Mouse (Mus musculus): ENCODE measurements around the gene Macrod2. TPM values are rescaled to one million over a fixed set of nuclear protein-coding genes. Genes with fewer than 3 reads are reported as not detected.
A peak's percentile ranks its signal among the peaks of the same experiment; 100 is the strongest.

The Macrod2 gene
- total and polyA plus RNA-seq, 2 experiments from 2014 or later = 49.7 to 80.7 TPM

DNA sequence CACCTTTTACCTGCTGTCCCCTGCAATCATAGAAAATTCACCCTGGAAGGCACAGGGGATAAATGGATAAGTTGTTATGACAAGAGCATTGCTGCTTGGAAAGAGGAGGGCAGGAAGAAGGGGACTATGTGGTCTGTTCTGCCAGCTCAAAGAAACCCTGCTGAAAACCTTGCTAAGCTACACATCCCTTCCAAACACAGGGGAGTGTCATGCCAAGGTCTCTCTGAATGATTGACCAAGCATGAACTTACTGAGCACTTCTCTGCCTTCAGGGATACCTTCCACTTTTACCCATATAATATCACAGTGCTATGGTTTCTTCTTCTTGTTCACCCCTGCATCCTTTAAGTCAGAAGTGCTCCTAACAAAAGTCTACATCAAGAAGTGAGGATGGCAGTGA lies 1502.8 kb downstream of the Macrod2 start:
- H3K36me3 ChIP-seq (ENCODE audit: insufficient read depth) = no peaks in the 10 kb centered on the region
- ATAC-seq (no peak), DNase-seq (no peak)
- no peak overlapping the region for H3K27ac ChIP-seq (ENCODE audit: low read depth, low read length)
- no peaks in the 10 kb centered on the region for H3K27me3 ChIP-seq (ENCODE audit: insufficient read depth, low read length)
- TF ChIP-seq CTCF (IDR thresholded peaks at IDR 0.05; ENCODE audit: low read depth) = no peak
- H3K4me3 ChIP-seq (ENCODE audit: low read depth, low read length) = no peak overlapping the region
- no peak overlapping the region for H3K4me2 ChIP-seq (ENCODE audit: low read depth)
- no peak overlapping the region for H3K9ac ChIP-seq
- no peaks in the 10 kb centered on the region for H3K9me3 ChIP-seq (ENCODE audit: low read length)
- H3K4me1 ChIP-seq (ENCODE audit: insufficient read depth) = no peaks in the 10 kb centered on the region

DNA sequence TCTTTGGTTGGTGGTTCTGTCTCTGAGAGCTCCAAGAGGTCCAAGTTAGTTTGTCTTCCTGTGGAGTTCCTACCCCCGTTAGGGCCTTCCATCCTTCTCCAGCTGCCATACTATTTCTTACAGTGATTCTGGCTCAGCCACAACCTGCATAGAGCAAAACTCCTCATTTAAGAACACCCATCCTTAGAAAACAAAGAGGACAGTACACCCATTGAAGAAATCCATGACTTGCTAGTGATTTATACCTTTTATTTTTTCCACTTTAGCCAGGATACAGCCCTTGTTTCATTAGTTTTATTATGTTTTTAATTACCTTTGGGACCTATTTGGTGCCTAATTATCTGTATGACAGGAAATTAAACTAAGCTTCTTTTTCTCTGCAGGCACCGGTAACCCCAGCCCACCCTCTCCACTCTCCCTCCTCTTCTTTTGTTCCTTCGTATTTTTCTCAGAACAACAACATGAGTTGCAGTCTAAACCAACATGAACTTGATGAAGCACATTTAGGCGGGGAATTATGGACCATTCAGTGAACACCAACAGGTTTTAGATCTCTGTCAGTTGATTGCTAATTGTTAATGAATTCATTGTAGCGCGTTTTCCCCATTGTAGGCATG lies 1516.8 kb downstream of the Macrod2 start:
- H3K27ac ChIP-seq (ENCODE audit: low read depth, low read length) = no peak overlapping the region
- H3K9me3 ChIP-seq (ENCODE audit: low read length) = no peaks in the 10 kb centered on the region
- H3K4me1 ChIP-seq (ENCODE audit: insufficient read depth) = peaks cover 4% of the 10 kb centered on the region; the same call in 1 of the 2 replicates
- TF ChIP-seq CTCF (IDR thresholded peaks at IDR 0.05; ENCODE audit: low read depth) = no peak
- H3K36me3 ChIP-seq (ENCODE audit: insufficient read depth) = no peaks in the 10 kb centered on the region
- no peak overlapping the region for H3K9ac ChIP-seq
- no peaks in the 10 kb centered on the region for H3K27me3 ChIP-seq (ENCODE audit: insufficient read depth, low read length)
- ATAC-seq (no peak), DNase-seq (no peak)
- no peak overlapping the region for H3K4me3 ChIP-seq (ENCODE audit: low read depth, low read length)
- WGBS = 30% methylated on average over 6 of the region's 6 CpGs
- H3K4me2 ChIP-seq (ENCODE audit: low read depth) = no peak overlapping the region

DNA sequence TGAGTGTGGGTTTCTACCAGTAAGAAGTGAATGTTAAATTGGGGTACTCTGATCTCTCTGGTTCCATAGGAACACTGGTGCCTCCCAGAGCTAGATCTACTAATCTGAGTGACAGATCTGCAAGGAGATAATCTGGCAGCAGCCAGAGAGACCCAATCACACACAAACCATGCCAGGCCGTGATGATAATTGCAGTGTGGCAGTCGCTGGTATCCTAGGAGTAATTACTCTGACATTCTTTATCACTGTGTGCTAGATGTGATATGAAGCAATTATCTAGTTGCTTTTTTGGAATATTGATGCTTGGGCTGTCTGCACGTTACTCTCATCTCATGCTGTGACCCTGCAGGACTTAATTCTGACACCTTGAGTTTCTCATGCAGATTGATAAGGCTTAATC lies 1518.4 kb downstream of the Macrod2 start:
- WGBS = 12% methylated on average over 3 of the region's 3 CpGs
- TF ChIP-seq CTCF (IDR thresholded peaks at IDR 0.05; ENCODE audit: low read depth) = no peak
- ATAC-seq = peak; percentile 77
- H3K9me3 ChIP-seq (ENCODE audit: low read length) = no peaks in the 10 kb centered on the region
- DNase-seq = peak; percentile 55
- H3K4me3 ChIP-seq (ENCODE audit: low read depth, low read length) = no peak overlapping the region
- H3K36me3 ChIP-seq (ENCODE audit: insufficient read depth) = no peaks in the 10 kb centered on the region
- no peak overlapping the region for H3K27ac ChIP-seq (ENCODE audit: low read depth, low read length)
- peaks cover 4% of the 10 kb centered on the region; the same call in 1 of the 2 replicates for H3K4me1 ChIP-seq (ENCODE audit: insufficient read depth)
- no peak overlapping the region for H3K9ac ChIP-seq
- H3K4me2 ChIP-seq (ENCODE audit: low read depth) = no peak overlapping the region
- H3K27me3 ChIP-seq (ENCODE audit: insufficient read depth, low read length) = no peaks in the 10 kb centered on the region

DNA sequence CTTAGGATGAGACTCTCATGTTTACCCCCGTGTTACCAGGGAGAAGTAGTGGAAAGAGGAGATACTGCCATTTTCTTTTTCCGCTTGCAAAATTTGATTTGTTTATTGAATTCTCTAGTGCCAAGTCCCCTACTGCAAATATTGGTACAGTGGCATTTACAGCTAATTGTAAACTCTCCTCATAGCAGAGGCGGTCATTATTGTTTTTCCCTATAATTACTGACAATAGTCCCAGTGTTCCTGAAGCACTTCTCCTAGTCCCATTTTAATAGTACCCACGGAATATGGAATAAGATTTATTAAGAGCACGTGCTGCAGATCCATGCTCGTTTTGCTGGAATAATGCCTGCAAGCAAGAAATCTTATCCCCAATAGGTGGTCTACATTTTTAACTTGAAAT lies 1518.8 kb downstream of the Macrod2 start:
- no peak for TF ChIP-seq CTCF (IDR thresholded peaks at IDR 0.05; ENCODE audit: low read depth)
- DNase-seq = peak; percentile 21
- Histone ChIP-seq H3K27ac (ENCODE audit: low read depth, low read length) (no peak overlapping the region), H3K4me2 (ENCODE audit: low read depth) (no peak overlapping the region), H3K4me3 (ENCODE audit: low read depth, low read length) (no peak overlapping the region), H3K27me3 (ENCODE audit: insufficient read depth, low read length) (no peaks in the 10 kb centered on the region), H3K36me3 (ENCODE audit: insufficient read depth) (no peaks in the 10 kb centered on the region), H3K9me3 (ENCODE audit: low read length) (no peaks in the 10 kb centered on the region), H3K9ac (no peak overlapping the region), H3K4me1 (ENCODE audit: insufficient read depth) (peaks cover 4% of the 10 kb centered on the region; the same call in 1 of the 2 replicates)
- WGBS = 30% methylated on average over 6 of the region's 6 CpGs
- ATAC-seq = peak; percentile 12

DNA sequence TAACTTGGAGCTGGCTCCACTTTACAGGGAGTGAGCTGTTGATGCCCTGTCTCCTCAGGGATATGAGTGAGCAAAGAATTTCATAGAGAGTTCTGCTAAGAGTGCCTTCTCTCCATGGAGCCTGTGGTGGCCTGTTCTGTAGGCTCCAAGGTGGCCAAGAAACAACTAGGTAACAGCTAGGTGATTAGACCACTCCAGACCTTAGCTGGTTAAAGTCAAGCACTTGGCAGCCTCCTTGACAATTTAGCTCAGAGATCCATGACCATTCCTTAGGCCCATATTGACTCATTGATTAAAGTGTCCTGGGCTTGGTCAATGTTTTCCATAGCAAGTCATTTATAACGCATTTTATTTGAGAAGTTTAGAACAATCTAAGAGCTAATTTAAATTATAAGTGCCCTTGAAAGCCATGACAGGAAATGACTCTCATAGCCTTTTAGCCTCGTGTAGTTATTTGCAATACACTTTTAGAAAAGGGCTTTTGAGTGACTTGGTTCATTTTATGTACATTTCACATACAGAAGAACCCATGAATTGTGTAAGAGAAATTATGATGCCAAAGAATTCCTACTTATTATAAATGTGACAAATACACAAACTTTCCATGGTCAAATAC lies 1525.4 kb downstream of the Macrod2 start:
- TF ChIP-seq CTCF (IDR thresholded peaks at IDR 0.05; ENCODE audit: low read depth) = no peak
- no peaks in the 10 kb centered on the region for H3K9me3 ChIP-seq (ENCODE audit: low read length)
- no peaks in the 10 kb centered on the region for H3K4me1 ChIP-seq (ENCODE audit: insufficient read depth)
- no peaks in the 10 kb centered on the region for H3K27me3 ChIP-seq (ENCODE audit: insufficient read depth, low read length)
- H3K4me3 ChIP-seq (ENCODE audit: low read depth, low read length) = no peak overlapping the region
- no peaks in the 10 kb centered on the region for H3K36me3 ChIP-seq (ENCODE audit: insufficient read depth)
- WGBS = 85% methylated on average over 2 of the region's 2 CpGs
- H3K9ac ChIP-seq = no peak overlapping the region
- ATAC-seq (no peak), DNase-seq (no peak)
- no peak overlapping the region for H3K4me2 ChIP-seq (ENCODE audit: low read depth)
- H3K27ac ChIP-seq (ENCODE audit: low read depth, low read length) = no peak overlapping the region

DNA sequence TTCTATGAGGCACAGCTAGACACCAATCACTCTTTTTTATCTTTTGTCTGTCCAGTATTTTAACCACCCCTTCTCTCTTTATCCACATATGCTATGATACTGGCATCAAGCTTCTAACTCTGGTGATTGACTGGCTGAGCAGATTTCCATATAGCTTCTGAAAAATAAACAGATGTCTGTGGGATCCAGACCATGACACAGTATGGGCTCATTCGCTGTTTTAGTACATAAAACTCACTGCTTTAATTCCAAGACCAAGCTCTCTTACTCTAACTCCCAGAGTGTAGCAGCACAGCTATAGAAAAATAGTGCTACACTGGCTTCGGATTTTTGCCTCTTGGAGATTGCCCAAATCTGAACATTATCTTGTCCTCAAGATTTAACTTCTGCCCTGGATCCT lies 1540.0 kb downstream of the Macrod2 start:
- Histone ChIP-seq H3K4me2 (ENCODE audit: low read depth) (no peak overlapping the region), H3K9ac (no peak overlapping the region), H3K4me1 (ENCODE audit: insufficient read depth) (no peaks in the 10 kb centered on the region), H3K27me3 (ENCODE audit: insufficient read depth, low read length) (no peaks in the 10 kb centered on the region), H3K27ac (ENCODE audit: low read depth, low read length) (no peak overlapping the region), H3K4me3 (ENCODE audit: low read depth, low read length) (no peak overlapping the region), H3K9me3 (ENCODE audit: low read length) (no peaks in the 10 kb centered on the region), H3K36me3 (ENCODE audit: insufficient read depth) (no peaks in the 10 kb centered on the region)
- WGBS = 42% methylated on average over 2 of the region's 2 CpGs
- ATAC-seq (peak; percentile 48; the same call in 1 of the 2 replicates), DNase-seq (peak; percentile 15)
- no peak for TF ChIP-seq CTCF (IDR thresholded peaks at IDR 0.05; ENCODE audit: low read depth)

DNA sequence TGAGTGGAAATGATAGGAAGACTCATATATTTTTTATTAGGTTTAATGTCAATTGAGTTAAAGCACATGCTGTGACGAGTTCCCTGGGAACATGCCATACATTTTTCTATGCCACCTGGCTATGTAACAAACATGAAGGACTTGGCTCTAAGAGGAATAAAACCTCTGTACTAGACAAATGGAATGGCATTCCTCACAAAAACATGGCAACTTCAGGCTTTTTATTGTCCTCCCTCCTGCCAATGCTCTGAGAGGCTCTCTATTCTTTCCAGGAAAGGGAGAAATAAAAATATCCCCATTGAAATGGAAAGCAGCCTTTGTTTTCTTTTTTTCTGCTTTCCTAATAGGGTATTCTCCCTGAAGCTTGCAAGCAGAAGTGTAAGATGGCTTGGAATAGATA lies 1559.7 kb downstream of the Macrod2 start:
- ATAC-seq = no peak
- DNase-seq = peak; percentile 29
- H3K4me3 ChIP-seq (ENCODE audit: low read depth, low read length) = no peak overlapping the region
- H3K4me2 ChIP-seq (ENCODE audit: low read depth) = no peak overlapping the region
- H3K9me3 ChIP-seq (ENCODE audit: low read length) = no peaks in the 10 kb centered on the region
- H3K4me1 ChIP-seq (ENCODE audit: insufficient read depth) = no peaks in the 10 kb centered on the region
- no peak overlapping the region for H3K27ac ChIP-seq (ENCODE audit: low read depth, low read length)
- no peak overlapping the region for H3K9ac ChIP-seq
- WGBS = 20% methylated on average over 1 of the region's 1 CpGs
- no peak for TF ChIP-seq CTCF (IDR thresholded peaks at IDR 0.05; ENCODE audit: low read depth)
- H3K27me3 ChIP-seq (ENCODE audit: insufficient read depth, low read length) = no peaks in the 10 kb centered on the region
- H3K36me3 ChIP-seq (ENCODE audit: insufficient read depth) = no peaks in the 10 kb centered on the region

Measured in forebrain, postnatal 0 days (tissue).